Mouse (Mus musculus) kidney, adult 18-20 months (tissue): ENCODE measurements around the gene Pold1.

ENCODE experiments used
- DNase-seq: peaks from one replicate; pipeline ENCODE4 v3.0.0; 2021

The Pold1 gene

GRCm38 (mm10) chr7:44548497-44549087 lies at the start of gene Pold1:
TSS of gene Pold1 (minus strand) at chr7:44548849.
- peak; percentile 100 for DNase-seq

DNA sequence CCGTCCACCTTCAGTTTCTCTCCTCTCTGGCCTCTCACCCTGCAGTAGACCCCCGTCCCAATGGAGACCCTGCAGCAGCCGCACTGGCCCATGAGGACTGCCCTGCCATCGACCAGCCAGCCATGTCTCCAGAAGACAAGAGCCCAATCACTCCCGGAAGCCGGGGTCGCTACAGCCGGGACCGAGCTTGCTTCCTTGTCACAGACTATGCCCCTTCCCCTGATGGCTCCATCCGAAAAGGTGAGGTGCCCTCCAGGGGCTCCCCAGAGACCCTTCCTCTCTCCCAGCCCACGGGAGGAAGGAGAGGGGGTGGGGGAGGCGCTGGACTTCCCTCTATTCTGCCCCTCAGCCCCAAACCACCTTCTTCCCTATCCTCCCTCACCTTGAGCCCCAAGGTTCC lies 49.7 kb upstream of the Pold1 start:
- no peak for DNase-seq

DNA sequence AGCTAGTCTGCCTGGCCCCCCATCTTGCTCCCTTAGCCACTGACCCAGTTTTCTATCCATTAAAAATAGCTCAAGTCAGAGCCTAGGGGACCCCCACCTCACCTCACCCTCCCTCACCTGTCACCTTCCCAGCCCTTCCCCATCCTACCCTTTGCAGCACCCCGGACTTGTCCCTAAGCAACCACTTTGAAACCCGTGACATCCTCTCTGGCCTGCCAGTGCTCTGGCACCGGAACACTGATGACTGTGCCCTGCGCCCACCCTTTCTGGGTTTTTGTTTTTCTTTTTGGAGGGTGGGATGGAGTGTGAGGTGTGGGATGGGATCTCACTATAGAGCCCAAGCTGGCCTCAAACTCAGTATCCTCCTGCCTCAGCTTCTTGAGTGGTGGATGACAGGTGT lies 49.0 kb upstream of the Pold1 start:
- DNase-seq = no peak

DNA sequence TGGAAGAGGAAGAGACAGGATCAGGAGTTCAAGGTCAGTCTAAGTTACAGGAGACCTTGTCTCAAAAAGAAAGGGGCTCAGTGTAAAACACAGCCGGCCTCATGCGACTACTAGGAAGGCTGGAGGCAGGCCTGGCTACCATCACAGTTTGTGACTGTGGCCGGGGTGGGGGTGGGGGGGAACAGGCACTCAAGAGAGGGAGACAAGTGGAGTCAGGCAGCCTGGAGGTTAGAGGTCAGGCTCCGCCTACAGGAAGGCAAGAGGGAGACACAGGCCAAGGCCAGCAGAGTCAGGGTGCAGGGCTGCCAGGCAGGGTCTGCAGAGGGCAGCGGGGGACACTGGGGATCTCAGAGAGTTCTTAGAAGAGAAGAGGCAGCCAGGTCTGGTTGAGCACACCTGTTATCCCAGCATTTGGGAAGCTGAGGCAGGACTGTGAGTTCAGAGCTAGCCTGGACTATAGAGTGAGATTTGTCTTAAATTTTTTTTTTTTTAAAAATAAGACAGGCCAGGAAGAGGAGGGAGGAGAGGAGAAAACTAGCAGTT lies 48.4 kb upstream of the Pold1 start:
- no peak for DNase-seq

DNA sequence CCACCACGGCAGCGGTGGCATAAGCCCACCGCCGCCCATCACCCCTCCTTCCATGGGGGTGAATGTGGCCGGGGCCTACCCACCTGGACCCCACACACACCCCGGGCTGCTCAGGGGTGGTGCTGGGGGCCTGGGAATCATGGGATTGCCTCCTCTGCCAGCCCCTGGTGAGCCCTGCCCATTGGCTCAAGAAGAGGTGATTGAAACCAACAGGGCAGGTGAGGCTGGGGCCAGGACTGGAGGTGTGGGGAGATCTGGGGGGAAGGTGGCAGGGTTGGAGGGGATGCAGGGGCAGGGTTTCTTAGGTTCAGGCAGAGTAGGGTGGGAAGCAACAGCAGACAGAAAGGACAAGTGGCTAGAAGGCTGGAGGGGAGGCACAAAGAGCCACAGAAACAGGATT lies 47.4 kb upstream of the Pold1 start:
- DNase-seq = no peak

- DNase-seq = no peak
These were observed 46.5 kb upstream of the Pold1 start for GRCm38 (mm10) chr7:44595131-44595561.

- DNase-seq = no peak
These were observed 45.6 kb upstream of the Pold1 start for GRCm38 (mm10) chr7:44594291-44594690.

DNA sequence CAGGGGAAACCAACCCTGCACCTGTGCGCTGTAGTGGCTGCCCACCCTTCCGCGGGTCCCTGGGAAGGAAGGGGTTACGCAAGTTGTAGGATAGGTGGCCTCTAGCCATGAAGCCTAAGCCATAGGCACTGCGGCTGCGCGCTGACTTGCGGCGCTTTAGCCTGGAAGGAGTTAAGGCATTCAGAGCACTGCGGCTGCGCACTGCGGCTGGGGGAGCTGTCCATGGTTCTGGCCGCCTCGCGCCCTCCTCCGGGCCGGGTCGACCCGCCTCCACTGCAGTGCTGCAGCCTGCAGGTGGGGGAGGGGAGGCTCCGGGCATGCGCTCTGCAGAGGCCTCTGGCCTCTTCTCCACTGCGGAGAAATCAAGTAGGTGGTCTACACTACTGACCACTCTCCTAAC lies 45.1 kb upstream of the Pold1 start:
- DNase-seq = peak; percentile 85

DNA sequence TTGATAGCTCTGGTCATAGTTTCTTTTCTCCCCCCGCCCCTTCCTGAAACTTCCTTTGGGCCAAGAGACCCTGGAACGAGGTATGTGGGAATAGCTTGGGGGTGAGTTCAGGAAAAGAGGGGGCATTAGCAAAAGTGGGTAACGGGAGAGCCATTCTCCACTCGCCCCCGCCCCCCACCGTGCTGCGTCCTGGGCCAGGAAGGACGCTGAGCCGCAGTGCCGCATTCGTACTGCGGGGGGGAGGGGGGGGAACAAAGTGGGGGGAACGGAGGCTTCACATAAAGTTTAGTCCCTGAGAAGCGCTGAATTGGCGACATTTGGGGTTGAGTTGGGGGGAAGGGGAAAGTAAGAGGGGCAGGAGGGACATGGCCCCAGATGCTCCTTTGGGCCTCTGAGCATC lies 44.4 kb upstream of the Pold1 start:
- no peak for DNase-seq

DNA sequence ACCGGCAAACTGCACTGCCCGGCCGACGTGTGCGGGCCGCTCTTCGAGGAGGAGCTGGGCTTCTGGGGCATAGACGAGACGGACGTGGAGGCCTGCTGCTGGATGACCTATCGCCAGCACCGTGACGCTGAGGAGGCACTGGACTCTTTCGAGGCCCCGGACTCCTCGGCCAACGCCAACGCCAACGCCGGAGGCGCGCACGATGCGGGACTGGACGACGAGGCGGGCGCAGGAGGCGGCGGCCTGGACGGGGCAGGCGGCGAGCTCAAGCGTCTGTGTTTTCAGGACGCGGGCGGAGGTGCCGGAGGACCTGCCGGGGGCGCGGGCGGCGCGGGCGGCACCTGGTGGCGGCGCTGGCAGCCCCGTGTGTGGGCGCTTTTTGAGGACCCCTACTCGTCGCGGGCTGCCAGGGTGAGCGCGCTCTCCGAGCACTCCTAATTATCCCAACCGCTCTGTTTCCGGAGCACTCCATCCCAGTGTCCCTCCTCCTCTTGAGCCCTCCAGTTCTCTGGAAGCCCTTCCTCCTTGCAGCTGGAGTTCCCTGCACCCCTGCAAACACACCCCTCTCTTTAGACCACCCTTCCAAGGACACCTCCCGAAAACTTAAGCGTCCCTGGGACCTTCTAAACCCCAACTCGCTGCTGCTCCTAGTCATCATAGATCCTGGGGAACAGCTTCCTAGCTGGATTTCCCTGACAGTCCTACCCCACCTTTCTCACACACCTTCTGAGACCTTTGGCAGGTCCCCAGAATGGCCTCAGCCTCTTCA lies 42.9 kb upstream of the Pold1 start:
- DNase-seq = no peak

DNA sequence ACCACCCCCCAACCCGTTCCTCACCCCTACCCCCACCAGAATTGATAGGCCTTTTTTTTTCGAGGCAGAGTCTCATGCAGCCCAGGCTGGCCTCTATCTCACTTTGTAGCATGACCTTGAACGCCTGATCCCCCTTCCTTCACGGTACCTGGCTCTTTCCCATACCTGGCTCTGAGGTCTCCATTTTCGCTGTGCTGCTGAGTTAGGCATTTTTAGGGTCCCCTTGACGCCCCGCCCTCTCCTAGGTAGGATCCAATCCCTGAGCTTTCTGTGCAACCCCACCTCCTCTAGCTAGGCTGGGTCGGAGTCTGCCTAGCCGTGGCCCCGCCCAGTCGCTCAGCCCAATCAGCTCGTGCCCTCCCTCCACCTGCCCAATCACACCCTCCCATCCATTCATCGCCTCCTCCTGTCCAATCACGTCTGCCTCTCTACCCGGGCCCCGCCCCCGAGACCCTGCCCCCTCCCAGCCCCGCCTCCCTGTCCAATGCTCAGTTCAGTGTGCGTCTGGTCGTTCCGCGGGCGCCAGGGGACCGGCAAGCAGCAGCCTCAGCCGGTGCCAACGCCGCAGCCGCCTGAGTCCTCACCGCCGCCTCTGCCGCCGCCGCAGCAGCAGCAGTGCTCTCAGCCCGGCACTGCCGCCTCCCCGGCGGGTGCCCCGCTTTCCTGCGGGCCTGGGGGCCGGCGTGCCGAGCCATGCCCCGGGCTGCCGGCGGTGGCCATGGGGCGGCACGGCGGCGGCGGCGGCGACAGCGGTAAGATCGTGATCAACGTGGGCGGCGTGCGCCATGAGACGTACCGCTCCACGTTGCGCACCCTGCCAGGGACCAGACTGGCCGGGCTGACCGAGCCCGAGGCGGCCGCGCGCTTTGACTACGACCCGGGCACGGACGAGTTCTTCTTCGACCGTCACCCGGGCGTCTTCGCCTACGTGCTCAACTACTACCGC lies 42.0 kb upstream of the Pold1 start, which contains the start of gene Kcnc3:
Kcnc3 (plus strand) TSS at position 263 of the 946 bp plus-strand sequence.
- peak; percentile 90 for DNase-seq

DNA sequence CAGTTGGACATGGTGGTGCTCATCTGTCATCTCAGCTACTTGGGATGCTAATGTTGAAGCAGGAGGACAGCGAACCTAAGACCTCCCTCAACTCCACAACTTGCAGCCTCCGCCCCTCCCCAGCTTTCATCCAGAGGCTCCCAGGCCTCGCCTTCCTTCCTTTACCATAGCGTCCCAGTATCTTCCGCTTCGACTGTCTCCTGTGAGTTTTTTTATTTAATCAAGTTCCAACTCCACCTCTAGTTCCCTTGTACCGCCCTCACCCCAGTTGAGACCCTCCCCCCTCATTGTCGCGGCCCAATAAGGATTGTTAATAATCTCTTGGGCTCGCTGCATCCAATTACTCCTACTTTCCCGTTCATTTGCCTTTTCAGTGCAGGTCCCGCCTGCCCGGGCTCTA lies 41.3 kb upstream of the Pold1 start:
- DNase-seq = no peak

DNA sequence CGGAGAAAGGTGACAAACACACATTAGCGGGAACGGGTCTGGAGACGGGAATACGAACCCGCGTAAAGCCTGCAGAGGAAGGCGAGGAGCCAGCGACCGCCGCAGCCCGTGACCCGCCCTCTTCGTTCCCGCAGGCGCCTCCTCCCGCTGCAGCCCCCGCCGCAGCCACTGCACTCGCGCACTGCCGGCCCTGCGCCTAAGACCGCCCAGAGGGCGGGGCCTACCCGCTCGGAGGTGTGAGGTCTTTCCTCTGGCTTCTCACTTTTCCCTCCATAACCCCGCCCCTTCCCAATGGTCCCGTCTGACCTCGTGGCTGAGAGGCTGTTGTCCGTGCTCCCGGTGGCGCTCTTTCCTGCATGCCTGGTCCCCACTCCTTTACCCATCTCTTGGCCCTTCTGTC lies 40.5 kb upstream of the Pold1 start:
- peak; percentile 90 for DNase-seq

- no peak for DNase-seq
These were observed 39.7 kb upstream of the Pold1 start for GRCm38 (mm10) chr7:44588338-44588737.

DNA sequence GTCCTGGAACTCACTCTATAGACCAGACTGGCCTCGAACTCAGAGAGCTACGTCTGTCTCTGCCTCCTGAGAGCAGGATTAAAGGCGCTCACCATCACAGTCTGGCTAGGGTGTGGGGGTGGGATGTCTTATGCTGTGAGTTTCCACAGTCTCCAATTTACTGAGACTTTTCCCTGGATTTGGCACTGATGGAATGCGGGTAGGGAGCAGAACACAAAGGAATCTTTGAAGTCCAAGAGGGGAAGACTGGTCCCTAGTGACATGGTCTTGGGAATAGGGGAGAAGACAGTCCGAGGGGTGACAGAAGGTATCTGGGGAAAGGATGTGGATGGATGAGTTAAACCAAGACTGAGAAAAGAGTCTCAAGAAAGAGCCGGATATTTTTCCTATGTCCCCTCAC lies 39.0 kb upstream of the Pold1 start:
- no peak for DNase-seq

- DNase-seq = no peak
These were observed 38.3 kb upstream of the Pold1 start for GRCm38 (mm10) chr7:44586930-44587329.

- no peak for DNase-seq
These were observed 37.9 kb upstream of the Pold1 start for GRCm38 (mm10) chr7:44586518-44586917.

GRCm38 (mm10) chr7:44585606-44586005 lies 37.0 kb upstream of the Pold1 start:
- no peak for DNase-seq

DNA sequence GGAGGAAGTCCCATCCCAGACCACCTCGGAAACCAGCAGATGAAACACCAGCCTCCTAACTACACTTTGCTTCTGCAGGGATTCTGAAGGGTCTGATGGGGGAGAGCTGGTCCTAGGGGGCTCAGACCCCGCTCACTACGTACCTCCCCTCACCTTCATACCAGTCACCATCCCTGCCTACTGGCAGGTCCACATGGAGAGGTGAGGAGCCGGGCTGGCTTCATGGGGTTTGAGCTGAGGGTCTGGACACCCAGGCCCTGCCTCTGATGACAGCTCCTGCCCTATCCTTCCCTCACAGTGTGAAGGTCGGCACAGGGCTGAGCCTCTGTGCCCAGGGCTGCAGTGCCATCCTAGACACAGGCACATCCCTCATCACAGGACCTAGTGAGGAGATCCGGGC lies 36.3 kb upstream of the Pold1 start:
- no peak for DNase-seq

DNA sequence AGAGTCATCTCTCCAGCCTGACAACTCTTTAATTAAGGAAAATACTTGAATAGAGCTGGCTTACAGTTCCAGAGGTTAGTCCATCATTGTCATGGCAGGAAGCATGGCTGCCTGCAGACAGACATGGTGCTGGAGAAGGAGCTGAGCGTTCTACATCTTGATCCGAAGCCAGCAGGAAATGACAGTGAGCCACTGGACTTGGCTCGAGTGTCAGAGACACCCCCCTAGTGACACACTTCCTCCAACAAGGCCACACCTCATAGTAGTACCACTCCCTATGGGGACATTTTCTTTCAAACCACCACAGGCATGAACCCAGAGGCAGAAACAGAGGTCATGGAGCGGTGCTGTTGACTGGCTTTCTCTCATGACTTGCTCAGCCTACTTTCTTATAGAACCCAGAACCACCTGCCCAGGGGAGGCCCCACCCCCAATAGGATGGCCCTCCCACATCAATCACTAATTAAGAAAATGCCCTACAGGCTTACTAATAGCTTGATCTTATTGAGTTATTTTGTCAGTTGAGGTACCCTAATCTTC lies 35.7 kb upstream of the Pold1 start:
- DNase-seq = no peak

GRCm38 (mm10) chr7:44583146-44583545 lies 34.5 kb upstream of the Pold1 start:
- no peak for DNase-seq

DNA sequence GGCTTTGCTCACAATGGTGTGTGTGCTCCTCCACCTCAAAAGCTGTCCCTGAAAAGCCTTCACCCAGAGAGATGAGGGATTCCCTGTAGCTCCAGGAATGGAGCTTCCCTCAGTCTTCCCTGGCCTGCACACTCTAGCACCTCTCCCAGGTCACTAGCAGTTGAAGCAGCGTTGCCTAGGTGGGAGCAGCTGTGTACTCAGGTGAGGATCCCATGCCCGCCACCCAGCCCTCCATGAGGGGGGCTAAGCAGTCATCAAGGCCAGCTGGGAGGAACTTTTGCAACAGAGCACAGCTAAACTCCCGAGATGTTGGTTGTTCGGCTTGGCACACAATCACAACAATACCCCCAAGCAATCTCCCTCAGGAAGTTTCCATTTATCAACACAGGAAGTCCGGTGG lies 34.1 kb upstream of the Pold1 start:
- no peak for DNase-seq

GRCm38 (mm10) chr7:44581637-44582036 lies 33.0 kb upstream of the Pold1 start:
- DNase-seq = no peak
